Mouse (Mus musculus): ENCODE results near the gene Aqp12. TPM values are rescaled to one million over a fixed set of nuclear protein-coding genes. Genes with fewer than 3 reads are reported as not detected.
A peak's percentile ranks its signal among the peaks of the same experiment; 100 is the strongest.
"Not testable (repeated sequence)": the region's sequence is repeated elsewhere in the genome, so short reads cannot be mapped to it uniquely, and the experiment has no call there.

Aqp12 gene
- not detected in 2 replicates for polyA plus RNA-seq (2014; fragmentation: Nextera tagmentation; extraction: Ambion mirVana)

DNA sequence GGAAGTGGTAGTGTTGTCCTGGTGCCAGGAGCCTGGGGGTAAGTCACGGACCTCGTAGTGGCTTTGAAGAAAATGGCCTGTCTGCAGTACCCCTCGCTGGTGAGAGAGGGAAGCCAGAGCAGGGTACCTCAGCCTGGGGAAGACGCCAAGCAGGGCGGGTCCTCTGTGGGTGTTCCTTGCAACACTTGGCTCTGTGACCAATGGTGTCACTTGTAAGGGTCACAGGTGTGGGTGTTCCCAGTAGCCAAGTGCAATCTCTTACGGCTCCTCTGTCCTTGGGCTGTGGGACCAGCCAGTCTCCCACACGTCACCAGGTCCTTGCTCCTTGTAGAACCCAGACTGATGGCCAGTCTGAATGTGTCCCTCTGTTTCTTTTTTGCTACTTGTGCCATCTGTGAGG lies at the start of gene Aqp12:
Aqp12 (plus strand) TSS at position 274 of the 400 bp plus-strand sequence.
- no peaks in the 10 kb centered on the region for H3K9me3 ChIP-seq (ENCODE audit: control insufficient read depth, low read length)
- DNase-seq (ENCODE audit: low spot score) (no peak), ATAC-seq (replicated peaks; ENCODE audit: low FRiP score) (no peak)
- no peak within 1 kb of the TSS for H3K4me3 ChIP-seq (ENCODE audit: low read depth, low read length)
- H3K36me3 ChIP-seq (ENCODE audit: control insufficient read depth, insufficient read depth, low read length) = no peaks in the 10 kb centered on the region
- no peaks in the 10 kb centered on the region; the same call in 1 of the 2 replicates for H3K27me3 ChIP-seq (replicated peaks; ENCODE audit: control insufficient read depth, insufficient read depth, low read length)
- H3K9ac ChIP-seq (ENCODE audit: low read depth, low read length) = no peak within 1 kb of the TSS
- 72% methylated on average over 7 of the region's 7 CpGs for WGBS
- H3K4me1 ChIP-seq (replicated peaks; ENCODE audit: control insufficient read depth, insufficient read depth, low read length) = no peaks in the 10 kb centered on the region
- no peak within 1 kb of the TSS for H3K27ac ChIP-seq (ENCODE audit: low read depth, low read length)
- no peak within 1 kb of the TSS for H3K4me2 ChIP-seq

DNA sequence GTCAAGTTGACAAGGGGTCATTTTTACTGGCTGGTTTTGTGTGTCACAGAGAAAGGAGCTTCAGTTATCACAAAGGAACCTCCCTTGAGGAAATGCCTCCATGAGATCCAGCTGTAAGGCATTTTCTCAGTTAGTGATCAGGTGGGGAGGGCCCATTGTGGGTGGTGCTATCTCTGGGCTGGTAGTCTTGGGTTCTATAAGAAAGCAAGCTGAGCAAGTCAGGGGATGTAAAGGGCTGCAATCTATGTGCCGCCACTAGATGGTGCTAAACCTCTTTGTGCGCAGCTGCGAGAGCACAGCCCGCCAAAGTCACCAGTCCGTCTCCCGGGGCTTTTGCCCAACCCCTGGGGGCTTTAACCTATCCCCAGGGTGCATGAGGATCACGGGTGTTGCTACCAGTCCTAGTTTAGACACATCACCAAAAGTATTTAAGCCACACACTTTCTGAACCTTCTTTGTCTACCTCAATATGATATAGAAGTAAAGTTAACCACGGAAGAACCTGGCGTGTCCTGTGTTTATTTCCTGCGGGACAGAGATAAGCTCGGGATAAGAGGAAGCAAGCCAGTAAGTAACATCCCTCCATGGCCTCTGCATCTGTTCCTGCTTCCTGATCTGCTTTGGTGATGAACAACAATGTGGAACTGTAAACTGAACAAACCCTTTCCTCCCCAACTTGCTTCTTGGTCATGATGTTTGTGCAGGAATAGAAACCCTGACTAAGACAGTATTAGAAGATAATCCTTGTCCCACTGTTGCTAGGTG lies 49.4 kb upstream of the Aqp12 start:
- Histone ChIP-seq H3K9ac (ENCODE audit: low read depth, low read length) (peak overlapping the region; percentile 7; the same call in 1 of the 2 replicates), H3K4me2 (peak overlapping the region; percentile 54)
- not testable (repeated sequence) for H3K36me3 ChIP-seq (ENCODE audit: control insufficient read depth, insufficient read depth, low read length); H3K27me3 ChIP-seq (replicated peaks; ENCODE audit: control insufficient read depth, insufficient read depth, low read length); H3K4me3 ChIP-seq (ENCODE audit: low read depth, low read length); H3K9me3 ChIP-seq (ENCODE audit: control insufficient read depth, low read length); H3K27ac ChIP-seq (ENCODE audit: low read depth, low read length); H3K4me1 ChIP-seq (replicated peaks; ENCODE audit: control insufficient read depth, insufficient read depth, low read length); DNase-seq (ENCODE audit: low spot score)
- ATAC-seq (replicated peaks; ENCODE audit: low FRiP score) = peak; percentile 57
- 3% methylated on average over 10 of the region's 11 CpGs for WGBS

DNA sequence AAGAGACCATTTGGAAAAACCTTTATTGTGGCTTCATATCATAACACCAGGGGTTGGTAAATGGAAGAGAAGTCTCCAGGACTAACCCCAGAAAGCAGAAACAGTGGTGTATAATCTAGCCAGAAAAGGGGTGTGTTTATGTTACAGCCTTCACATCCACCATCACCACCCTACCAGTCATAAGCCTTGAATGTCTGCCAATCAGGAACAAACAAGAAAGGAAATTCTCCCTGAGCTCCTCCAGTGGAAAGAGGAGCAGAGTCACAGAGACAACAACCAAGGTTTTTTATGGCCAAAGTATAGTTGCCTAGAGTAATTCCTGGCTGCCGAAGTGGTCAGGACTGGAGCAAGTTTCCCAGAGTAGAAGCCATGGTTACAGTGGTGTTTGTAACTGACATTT lies 47.1 kb upstream of the Aqp12 start:
- Histone ChIP-seq H3K9me3 (ENCODE audit: control insufficient read depth, low read length) (no peaks in the 10 kb centered on the region), H3K27me3 (replicated peaks; ENCODE audit: control insufficient read depth, insufficient read depth, low read length) (no peaks in the 10 kb centered on the region), H3K4me1 (replicated peaks; ENCODE audit: control insufficient read depth, insufficient read depth, low read length) (no peaks in the 10 kb centered on the region), H3K4me2 (no peak overlapping the region), H3K4me3 (ENCODE audit: low read depth, low read length) (no peak overlapping the region), H3K36me3 (ENCODE audit: control insufficient read depth, insufficient read depth, low read length) (no peaks in the 10 kb centered on the region), H3K9ac (ENCODE audit: low read depth, low read length) (no peak overlapping the region), H3K27ac (ENCODE audit: low read depth, low read length) (no peak overlapping the region)
- WGBS = 88% methylated on average over 1 of the region's 1 CpGs
- DNase-seq (ENCODE audit: low spot score) (no peak), ATAC-seq (replicated peaks; ENCODE audit: low FRiP score) (no peak)

DNA sequence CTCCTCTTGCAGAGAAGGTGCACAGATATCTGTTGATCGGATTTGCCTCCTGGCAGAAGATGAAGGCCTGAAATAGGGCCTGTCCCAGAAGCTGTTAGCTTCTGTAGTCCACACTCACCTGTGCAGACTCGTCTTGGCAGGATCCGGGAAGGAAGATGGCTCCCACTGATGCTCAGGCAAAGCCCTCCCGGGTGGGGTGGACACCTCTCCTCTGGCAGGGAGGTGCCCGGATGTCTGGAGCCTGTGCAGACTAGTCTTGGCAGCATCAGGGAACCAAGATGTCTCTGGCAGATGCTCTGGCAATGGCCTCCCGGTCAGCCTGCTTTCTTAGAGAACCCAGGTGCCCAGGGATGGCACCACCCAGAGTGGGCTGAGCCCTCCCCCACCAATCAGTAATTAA lies 35.3 kb upstream of the Aqp12 start:
- ATAC-seq (replicated peaks; ENCODE audit: low FRiP score); H3K4me1 ChIP-seq (replicated peaks; ENCODE audit: control insufficient read depth, insufficient read depth, low read length); H3K4me3 ChIP-seq (ENCODE audit: low read depth, low read length); H3K4me2 ChIP-seq; H3K36me3 ChIP-seq (ENCODE audit: control insufficient read depth, insufficient read depth, low read length); DNase-seq (ENCODE audit: low spot score); H3K27me3 ChIP-seq (replicated peaks; ENCODE audit: control insufficient read depth, insufficient read depth, low read length); H3K9ac ChIP-seq (ENCODE audit: low read depth, low read length); H3K9me3 ChIP-seq (ENCODE audit: control insufficient read depth, low read length); H3K27ac ChIP-seq (ENCODE audit: low read depth, low read length): not testable (repeated sequence)
- WGBS = 86% methylated on average over 6 of the region's 6 CpGs

DNA sequence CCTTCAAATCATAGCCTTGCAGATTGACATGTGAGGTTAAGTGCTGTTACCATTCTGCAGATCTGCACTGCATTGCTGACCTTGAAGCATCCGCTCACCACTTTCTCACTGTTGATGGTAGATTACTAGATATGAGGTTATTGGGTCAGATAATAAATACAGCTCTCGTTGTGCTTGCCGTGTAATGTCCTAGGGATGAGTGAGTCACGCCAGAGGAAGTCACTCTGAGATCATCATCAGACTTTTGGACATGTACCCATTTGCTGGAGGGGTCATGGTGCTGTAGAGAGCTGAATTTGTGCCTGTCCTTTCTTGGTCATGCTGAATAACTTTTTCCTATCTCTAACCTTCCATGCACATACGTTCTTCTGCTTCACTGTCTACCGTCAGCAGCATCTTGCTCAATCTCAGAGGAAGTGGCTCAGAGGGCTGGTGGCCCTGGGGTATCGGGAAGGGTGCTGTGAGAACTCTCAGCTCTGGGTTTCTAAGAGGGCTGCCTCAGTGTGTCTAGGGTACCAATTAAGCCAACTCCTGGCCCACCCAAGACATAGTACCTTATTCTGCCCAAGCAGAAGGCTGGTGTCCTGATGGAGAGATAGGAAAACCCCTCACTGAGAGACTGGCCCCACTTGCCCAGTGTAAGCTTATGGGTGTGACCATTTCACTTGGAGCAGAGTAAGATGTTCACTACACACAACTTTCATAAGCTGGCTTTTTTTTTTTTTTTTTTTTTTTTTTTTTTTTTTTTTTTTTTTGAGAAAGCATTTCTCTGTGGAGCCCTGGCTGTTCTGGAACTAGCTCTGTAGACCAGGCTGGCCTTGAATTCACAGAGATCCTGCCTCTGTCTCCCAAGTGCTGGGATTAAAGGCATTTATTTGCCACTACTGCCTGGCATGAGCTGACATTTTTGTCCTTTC lies 34.0 kb upstream of the Aqp12 start:
- Histone ChIP-seq H3K27me3 (replicated peaks; ENCODE audit: control insufficient read depth, insufficient read depth, low read length) (no peaks in the 10 kb centered on the region; the same call in 1 of the 2 replicates), H3K4me2 (no peak overlapping the region), H3K9me3 (ENCODE audit: control insufficient read depth, low read length) (no peaks in the 10 kb centered on the region), H3K9ac (ENCODE audit: low read depth, low read length) (no peak overlapping the region), H3K27ac (ENCODE audit: low read depth, low read length) (no peak overlapping the region), H3K4me3 (ENCODE audit: low read depth, low read length) (no peak overlapping the region), H3K36me3 (ENCODE audit: control insufficient read depth, insufficient read depth, low read length) (no peaks in the 10 kb centered on the region), H3K4me1 (replicated peaks; ENCODE audit: control insufficient read depth, insufficient read depth, low read length) (no peaks in the 10 kb centered on the region)
- DNase-seq (ENCODE audit: low spot score) (no peak), ATAC-seq (replicated peaks; ENCODE audit: low FRiP score) (no peak)
- 59% methylated on average over 7 of the region's 7 CpGs for WGBS

GRCm38 (mm10) chr1:92972854-92973253 lies 33.3 kb upstream of the Aqp12 start:
- no peak overlapping the region for H3K9ac ChIP-seq (ENCODE audit: low read depth, low read length)
- no peaks in the 10 kb centered on the region; the same call in 1 of the 2 replicates for H3K27me3 ChIP-seq (replicated peaks; ENCODE audit: control insufficient read depth, insufficient read depth, low read length)
- H3K4me3 ChIP-seq (ENCODE audit: low read depth, low read length) = no peak overlapping the region
- H3K36me3 ChIP-seq (ENCODE audit: control insufficient read depth, insufficient read depth, low read length) = no peaks in the 10 kb centered on the region
- no peak overlapping the region for H3K4me2 ChIP-seq
- no peaks in the 10 kb centered on the region for H3K4me1 ChIP-seq (replicated peaks; ENCODE audit: control insufficient read depth, insufficient read depth, low read length)
- 24% methylated on average over 1 of the region's 1 CpGs for WGBS
- DNase-seq (ENCODE audit: low spot score) = no peak
- H3K9me3 ChIP-seq (ENCODE audit: control insufficient read depth, low read length) = no peaks in the 10 kb centered on the region
- H3K27ac ChIP-seq (ENCODE audit: low read depth, low read length) = no peak overlapping the region
- ATAC-seq (replicated peaks; ENCODE audit: low FRiP score) = no peak

GRCm38 (mm10) chr1:92976141-92976566 lies 30.0 kb upstream of the Aqp12 start:
- H3K9me3 ChIP-seq (ENCODE audit: control insufficient read depth, low read length) = no peaks in the 10 kb centered on the region
- H3K27ac ChIP-seq (ENCODE audit: low read depth, low read length) = no peak overlapping the region
- H3K27me3 ChIP-seq (replicated peaks; ENCODE audit: control insufficient read depth, insufficient read depth, low read length) = no peaks in the 10 kb centered on the region; the same call in 1 of the 2 replicates
- H3K36me3 ChIP-seq (ENCODE audit: control insufficient read depth, insufficient read depth, low read length) = no peaks in the 10 kb centered on the region
- 39% methylated on average over 6 of the region's 6 CpGs for whole genome bisulfite sequencing
- no peak overlapping the region for H3K4me2 ChIP-seq
- no peak overlapping the region for H3K9ac ChIP-seq (ENCODE audit: low read depth, low read length)
- H3K4me1 ChIP-seq (replicated peaks; ENCODE audit: control insufficient read depth, insufficient read depth, low read length) = no peaks in the 10 kb centered on the region
- H3K4me3 ChIP-seq (ENCODE audit: low read depth, low read length) = no peak overlapping the region
- ATAC-seq (replicated peaks; ENCODE audit: low FRiP score) = no peak
- no peak for DNase-seq (ENCODE audit: low spot score)

DNA sequence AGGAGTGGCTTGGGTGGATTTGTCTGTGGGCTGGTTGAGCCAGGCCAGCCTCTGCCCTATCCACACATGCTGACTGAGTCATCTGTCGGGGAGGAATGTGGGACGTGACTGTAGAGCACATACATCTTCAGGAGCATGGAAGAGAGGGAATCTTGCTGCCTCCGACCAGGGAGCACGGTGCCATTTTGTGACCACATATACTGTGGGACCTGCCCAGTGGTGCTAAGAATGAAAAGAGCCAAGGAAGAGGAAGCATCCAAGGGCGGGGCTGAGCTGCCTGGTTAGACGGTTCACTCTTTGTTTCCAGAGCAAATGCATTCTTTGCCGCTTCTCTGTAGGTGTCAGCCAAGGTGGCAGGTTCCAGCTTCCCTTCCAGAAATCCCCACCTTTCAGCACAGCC lies 27.5 kb upstream of the Aqp12 start:
- DNase-seq (ENCODE audit: low spot score) (no peak), ATAC-seq (replicated peaks; ENCODE audit: low FRiP score) (no peak)
- no peaks in the 10 kb centered on the region for H3K9me3 ChIP-seq (ENCODE audit: control insufficient read depth, low read length)
- no peak overlapping the region for H3K4me3 ChIP-seq (ENCODE audit: low read depth, low read length)
- no peaks in the 10 kb centered on the region for H3K36me3 ChIP-seq (ENCODE audit: control insufficient read depth, insufficient read depth, low read length)
- no peaks in the 10 kb centered on the region; the same call in 1 of the 2 replicates for H3K27me3 ChIP-seq (replicated peaks; ENCODE audit: control insufficient read depth, insufficient read depth, low read length)
- no peak overlapping the region for H3K9ac ChIP-seq (ENCODE audit: low read depth, low read length)
- 40% methylated on average over 7 of the region's 7 CpGs for WGBS
- no peak overlapping the region for H3K27ac ChIP-seq (ENCODE audit: low read depth, low read length)
- H3K4me1 ChIP-seq (replicated peaks; ENCODE audit: control insufficient read depth, insufficient read depth, low read length) = no peaks in the 10 kb centered on the region
- H3K4me2 ChIP-seq = no peak overlapping the region

Data from liver, embryonic 11.5 days (tissue).